Mouse (Mus musculus): ENCODE data around the gene Mrpl53. TPM values are rescaled to one million over a fixed set of nuclear protein-coding genes. Genes with fewer than 3 reads are reported as not detected.

Gene Mrpl53
- polyA plus RNA-seq, 1 experiment from 2014 or later = 151 TPM

DNA sequence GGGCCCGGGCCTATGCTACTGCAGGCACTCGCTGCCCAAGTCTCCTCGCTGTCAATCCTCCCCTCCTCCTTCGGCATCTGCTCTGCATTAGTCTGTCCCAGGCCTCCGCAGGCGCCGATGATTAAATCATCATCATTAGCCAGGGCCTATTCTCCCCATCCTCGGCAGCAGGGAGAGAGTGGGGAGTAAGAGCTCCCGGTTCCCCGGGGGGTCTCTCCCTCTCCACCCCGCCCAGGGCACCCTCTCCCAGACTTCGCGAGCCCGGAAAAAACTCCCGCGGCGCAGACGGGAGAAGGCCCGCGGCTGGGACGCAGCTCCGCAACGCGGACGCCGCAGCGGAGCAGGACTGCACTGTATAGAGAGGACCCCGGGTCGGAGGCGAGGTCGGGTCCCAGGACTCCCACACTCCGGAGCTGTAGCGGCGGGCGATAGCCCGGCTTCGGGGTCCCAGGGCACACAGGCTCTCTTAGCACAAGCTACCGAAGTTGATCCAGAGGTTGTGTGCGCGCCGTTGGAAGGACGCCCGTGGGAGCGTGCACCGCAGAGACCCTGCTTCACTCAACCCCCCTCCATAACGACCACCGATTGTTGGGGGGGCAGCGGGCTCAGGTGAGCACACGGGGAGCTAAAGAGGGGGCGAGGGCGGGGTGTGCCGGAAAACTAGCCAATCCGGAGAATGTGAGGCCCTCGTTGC lies 31.1 kb upstream of the Mrpl53 start, which contains the start of gene Pcgf1:
Gene Pcgf1, plus strand, starts transcription at position 240 of the 694 bp plus-strand sequence.
- Histone ChIP-seq H3K4me3 (peak within 1 kb of the TSS; percentile 79), H3K4me2 (peak within 1 kb of the TSS; percentile 97), H3K27ac (peak within 1 kb of the TSS; percentile 87), H3K9ac (peak within 1 kb of the TSS; percentile 84), H3K4me1 (peaks cover 21% of the 10 kb centered on the region), H3K36me3 (ENCODE audit: poor library complexity, severe bottlenecking) (peaks cover 29% of the 10 kb centered on the region), H3K9me3 (replicated peaks) (no peaks in the 10 kb centered on the region), H3K27me3 (peaks cover 51% of the 10 kb centered on the region)
- WGBS = under 1% methylated on average over 54 of the region's 54 CpGs
- peak; percentile 82 for ATAC-seq

DNA sequence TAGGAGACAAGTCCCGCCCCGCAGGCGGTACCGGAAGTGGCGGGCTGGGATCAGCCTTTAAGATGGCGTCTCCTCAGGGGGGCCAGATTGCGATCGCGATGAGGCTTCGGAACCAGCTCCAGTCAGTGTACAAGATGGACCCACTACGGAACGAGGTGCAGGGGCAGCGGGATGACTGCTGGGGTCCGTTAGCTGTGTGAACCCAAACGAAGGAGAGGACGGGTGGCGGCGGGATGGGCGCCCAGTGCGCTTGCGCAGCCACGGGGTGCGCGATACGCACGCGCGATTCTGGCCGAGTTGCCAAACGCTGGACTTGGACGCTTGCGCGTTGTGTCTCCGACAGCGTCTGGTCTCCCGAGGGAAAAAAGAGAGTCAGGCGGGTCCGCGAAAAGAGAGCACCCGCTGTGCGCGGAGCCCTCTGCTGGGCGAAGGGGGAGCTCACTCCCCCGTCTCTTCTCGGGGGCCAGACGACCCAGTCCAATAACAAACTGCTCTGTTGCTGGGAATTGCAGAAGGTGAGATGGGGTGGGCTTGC lies 30.4 kb upstream of the Mrpl53 start:
- under 1% methylated on average over 46 of the region's 46 CpGs for WGBS
- peak overlapping the region; percentile 97 for H3K4me2 ChIP-seq
- peak overlapping the region; percentile 79 for H3K4me3 ChIP-seq
- peaks cover 29% of the 10 kb centered on the region for H3K36me3 ChIP-seq (ENCODE audit: poor library complexity, severe bottlenecking)
- peak overlapping the region; percentile 84 for H3K9ac ChIP-seq
- peaks cover 21% of the 10 kb centered on the region for H3K4me1 ChIP-seq
- H3K9me3 ChIP-seq (replicated peaks) = no peaks in the 10 kb centered on the region
- H3K27ac ChIP-seq = peak overlapping the region; percentile 87
- ATAC-seq = peak; percentile 94
- H3K27me3 ChIP-seq = peaks cover 51% of the 10 kb centered on the region

DNA sequence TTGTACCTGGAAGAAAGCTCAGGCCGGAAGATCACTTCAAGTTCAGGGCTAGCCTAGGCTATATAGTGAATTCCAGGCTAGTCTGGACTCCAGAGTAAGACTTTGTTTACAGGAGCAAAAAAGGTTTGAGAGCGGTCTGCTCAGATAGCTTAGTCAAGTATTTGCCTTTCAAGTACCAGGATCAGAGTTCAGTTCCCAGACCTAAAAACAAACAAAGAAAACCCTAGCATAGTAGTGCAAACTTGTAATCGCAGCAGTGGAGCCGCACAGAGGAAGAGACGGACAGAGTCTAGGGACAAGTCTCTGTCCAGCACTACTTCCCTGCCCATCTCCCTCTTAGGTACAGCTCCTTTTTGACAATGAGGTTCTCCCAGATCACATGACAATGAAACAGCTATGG lies 28.6 kb upstream of the Mrpl53 start:
- WGBS = 94% methylated on average over 5 of the region's 5 CpGs
- no peak for ATAC-seq
- peaks cover 51% of the 10 kb centered on the region for H3K27me3 ChIP-seq
- H3K36me3 ChIP-seq (ENCODE audit: poor library complexity, severe bottlenecking) = peaks cover 29% of the 10 kb centered on the region
- no peak overlapping the region for H3K27ac ChIP-seq
- H3K4me1 ChIP-seq = peaks cover 21% of the 10 kb centered on the region
- H3K9me3 ChIP-seq (replicated peaks) = no peaks in the 10 kb centered on the region
- no peak overlapping the region for H3K4me3 ChIP-seq
- H3K4me2 ChIP-seq = 0 out of 2 replicates have a peak overlapping the region, but pooled peaks have one; percentile 97
- H3K9ac ChIP-seq = no peak overlapping the region

DNA sequence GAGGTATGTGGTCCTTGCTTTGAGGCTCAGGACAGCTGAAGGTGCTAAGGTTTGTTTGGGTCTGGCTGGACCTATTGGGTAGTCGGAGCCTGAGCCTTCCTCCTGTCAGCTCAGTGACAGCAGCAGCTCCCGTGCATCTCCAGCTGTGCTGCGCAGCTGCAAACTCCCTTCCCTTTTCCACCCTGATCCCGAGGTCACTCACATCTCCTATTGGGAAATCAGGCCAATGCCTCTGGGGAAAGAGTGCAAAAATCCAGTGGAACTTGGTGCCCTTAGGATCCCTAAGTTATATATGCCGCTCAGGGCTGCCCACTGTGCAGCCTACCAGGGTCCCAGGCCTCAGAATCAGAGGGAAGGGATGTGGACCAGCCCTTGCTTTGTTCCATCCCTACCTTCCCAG lies 25.3 kb upstream of the Mrpl53 start:
- Histone ChIP-seq H3K9me3 (replicated peaks) (no peaks in the 10 kb centered on the region), H3K27me3 (peaks cover 63% of the 10 kb centered on the region), H3K4me1 (peaks cover 19% of the 10 kb centered on the region), H3K36me3 (ENCODE audit: poor library complexity, severe bottlenecking) (peaks cover 29% of the 10 kb centered on the region), H3K27ac (no peak overlapping the region), H3K4me3 (no peak overlapping the region), H3K4me2 (no peak overlapping the region), H3K9ac (no peak overlapping the region)
- WGBS = 5% methylated on average over 5 of the region's 5 CpGs
- no peak for ATAC-seq

DNA sequence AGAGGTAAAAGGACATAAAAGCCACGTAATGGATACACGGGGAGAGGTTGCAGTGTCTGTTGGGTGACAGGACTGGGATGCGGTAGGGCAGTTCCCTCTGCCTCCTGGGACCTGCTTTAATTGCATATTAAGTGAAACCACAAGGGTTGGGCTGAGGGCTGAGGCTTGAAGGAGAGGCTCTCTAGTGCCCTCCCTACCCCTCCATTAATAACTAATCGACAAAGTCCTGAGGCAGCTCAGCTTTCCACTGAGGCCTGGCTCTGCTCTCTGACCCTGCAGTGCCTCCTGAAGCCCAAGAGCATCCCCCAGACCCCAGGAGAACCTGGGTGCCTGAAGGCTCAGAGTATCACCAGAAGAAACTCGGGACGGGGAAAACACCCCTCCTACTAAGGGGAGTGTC lies 24.4 kb upstream of the Mrpl53 start:
- H3K36me3 ChIP-seq (ENCODE audit: poor library complexity, severe bottlenecking) = peaks cover 29% of the 10 kb centered on the region
- H3K4me2 ChIP-seq = no peak overlapping the region
- 5% methylated on average over 6 of the region's 6 CpGs for WGBS
- no peak overlapping the region for H3K27ac ChIP-seq
- peaks cover 12% of the 10 kb centered on the region for H3K4me1 ChIP-seq
- no peak overlapping the region for H3K9ac ChIP-seq
- H3K9me3 ChIP-seq (replicated peaks) = no peaks in the 10 kb centered on the region
- H3K27me3 ChIP-seq = peaks cover 71% of the 10 kb centered on the region
- no peak for ATAC-seq
- no peak overlapping the region for H3K4me3 ChIP-seq

DNA sequence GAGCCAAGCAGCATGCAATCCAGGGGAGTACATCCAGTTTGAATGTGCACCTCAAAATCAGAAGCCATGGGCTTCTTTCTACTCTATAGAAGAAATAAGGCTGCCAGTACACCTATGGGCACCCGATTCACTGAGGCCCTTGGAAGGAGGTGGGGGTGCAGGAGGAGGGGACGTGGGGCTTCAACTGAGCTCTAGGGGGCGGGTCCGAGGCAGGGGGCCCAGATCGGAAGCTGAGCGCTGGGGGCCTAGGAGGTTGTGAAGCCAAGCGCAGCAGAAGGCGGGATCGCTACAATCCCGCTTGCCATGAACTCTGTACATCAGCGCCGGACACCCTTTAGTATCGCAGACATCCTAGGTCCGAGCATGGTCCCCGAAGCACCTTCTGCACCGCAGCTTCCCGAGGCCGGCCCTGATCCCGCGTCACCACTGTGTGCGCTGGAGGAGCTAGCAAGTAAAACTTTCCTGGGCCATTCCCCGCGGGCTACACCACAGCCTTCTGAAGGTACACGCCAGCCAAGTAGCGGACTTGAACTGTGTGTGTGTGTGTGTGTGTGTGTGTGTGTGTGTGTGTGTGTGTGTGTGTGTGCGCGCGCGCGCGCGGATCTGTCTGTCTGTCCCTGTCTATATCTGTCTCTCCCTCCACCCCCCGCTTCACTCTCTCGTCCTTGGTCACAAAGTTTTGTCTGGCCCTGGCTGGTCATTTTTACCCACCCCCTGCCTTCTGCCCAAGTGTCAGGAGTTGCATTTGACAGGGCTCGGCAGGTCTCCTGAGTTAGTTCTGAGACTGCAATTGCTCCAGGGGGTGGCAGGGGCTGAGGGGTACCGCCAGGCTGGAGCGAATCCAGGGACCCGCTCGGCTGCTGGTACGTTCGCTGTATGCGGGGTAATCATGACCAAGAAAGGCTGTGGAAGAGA lies 22.5 kb upstream of the Mrpl53 start, which contains the start of gene Lbx2:
Gene Lbx2, plus strand, starts transcription at position 247 of the 915 bp plus-strand sequence.
- H3K4me1 ChIP-seq = peaks cover 6% of the 10 kb centered on the region; the same call in 1 of the 2 replicates
- 2% methylated on average over 42 of the region's 42 CpGs for WGBS
- H3K9me3 ChIP-seq (replicated peaks) = no peaks in the 10 kb centered on the region
- H3K4me2 ChIP-seq = peak within 1 kb of the TSS; percentile 5; the same call in 1 of the 2 replicates
- no peak for ATAC-seq
- peaks cover 14% of the 10 kb centered on the region; the same call in 1 of the 2 replicates for H3K36me3 ChIP-seq (ENCODE audit: poor library complexity, severe bottlenecking)
- H3K27me3 ChIP-seq = peaks cover 88% of the 10 kb centered on the region
- H3K4me3 ChIP-seq = 0 out of 2 replicates have a peak within 1 kb of the TSS, but pooled peaks have one; percentile 4
- 0 out of 2 replicates have a peak within 1 kb of the TSS, but pooled peaks have one; percentile 16 for H3K9ac ChIP-seq
- no peak within 1 kb of the TSS for H3K27ac ChIP-seq

DNA sequence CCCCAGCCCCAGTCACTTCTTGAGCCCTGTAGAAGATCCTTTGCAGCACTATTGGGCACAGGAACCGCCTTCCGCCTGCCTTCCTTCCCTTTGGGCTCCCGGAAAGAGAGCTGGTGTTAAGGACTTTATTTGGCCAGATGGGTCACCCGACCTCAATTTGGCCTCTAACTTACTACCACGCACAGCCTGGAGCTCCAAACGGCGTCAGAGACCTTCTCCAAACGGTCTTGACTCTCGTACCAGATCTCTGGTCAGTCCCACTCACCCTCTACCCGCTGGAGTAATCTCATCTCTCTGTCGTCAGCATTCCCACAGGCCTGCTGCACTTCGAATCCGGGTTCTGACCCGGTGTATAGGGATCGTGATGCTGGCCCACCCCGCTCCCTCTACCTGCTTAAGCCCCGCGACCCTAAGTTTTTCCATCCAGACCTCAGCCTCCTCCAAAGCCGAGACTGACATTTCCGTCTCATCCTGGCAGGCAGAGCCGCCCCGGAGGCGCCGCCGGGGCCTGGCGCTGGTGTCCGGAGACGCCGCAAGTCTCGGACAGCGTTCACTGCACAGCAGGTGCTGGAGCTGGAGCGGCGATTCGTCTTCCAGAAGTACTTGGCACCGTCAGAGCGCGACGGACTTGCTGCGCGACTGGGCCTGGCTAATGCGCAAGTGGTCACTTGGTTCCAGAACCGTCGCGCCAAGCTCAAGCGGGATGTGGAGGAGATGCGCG lies 21.5 kb upstream of the Mrpl53 start:
- WGBS = under 1% methylated on average over 47 of the region's 47 CpGs
- Histone ChIP-seq H3K4me1 (peaks cover 6% of the 10 kb centered on the region; the same call in 1 of the 2 replicates), H3K9me3 (replicated peaks) (no peaks in the 10 kb centered on the region), H3K4me3 (peak overlapping the region; percentile 14; the same call in 1 of the 2 replicates), H3K9ac (no peak overlapping the region), H3K27ac (no peak overlapping the region), H3K27me3 (peaks cover 94% of the 10 kb centered on the region), H3K4me2 (peak overlapping the region; percentile 24), H3K36me3 (ENCODE audit: poor library complexity, severe bottlenecking) (0 out of 2 replicates have a peak, but pooled peaks cover 4% of the 10 kb centered on the region)
- no peak for ATAC-seq

DNA sequence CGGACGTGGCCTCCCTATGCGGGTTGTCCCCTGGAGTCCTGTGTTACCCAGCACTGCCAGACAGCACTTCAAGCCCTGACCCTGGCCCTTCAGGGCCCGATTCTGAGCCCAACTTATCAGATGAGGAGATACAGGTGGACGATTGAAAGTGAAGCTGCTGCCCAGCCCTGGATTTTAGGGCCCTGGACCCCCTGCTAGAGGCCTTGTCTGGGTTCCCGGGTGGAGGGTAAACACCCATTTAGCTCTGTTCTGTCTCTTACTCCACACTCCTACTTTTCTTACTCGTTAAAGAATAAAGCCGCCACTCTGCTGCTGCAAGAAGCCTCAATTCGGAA lies 20.9 kb upstream of the Mrpl53 start:
- H3K4me3 ChIP-seq = peak overlapping the region; percentile 14; the same call in 1 of the 2 replicates
- no peak overlapping the region for H3K9ac ChIP-seq
- H3K36me3 ChIP-seq (ENCODE audit: poor library complexity, severe bottlenecking) = no peaks in the 10 kb centered on the region
- H3K4me2 ChIP-seq = peak overlapping the region; percentile 24; the same call in 1 of the 2 replicates
- no peaks in the 10 kb centered on the region for H3K9me3 ChIP-seq (replicated peaks)
- ATAC-seq = no peak
- peaks cover 6% of the 10 kb centered on the region; the same call in 1 of the 2 replicates for H3K4me1 ChIP-seq
- WGBS = 4% methylated on average over 9 of the region's 9 CpGs
- H3K27me3 ChIP-seq = peaks cover 94% of the 10 kb centered on the region
- no peak overlapping the region for H3K27ac ChIP-seq

DNA sequence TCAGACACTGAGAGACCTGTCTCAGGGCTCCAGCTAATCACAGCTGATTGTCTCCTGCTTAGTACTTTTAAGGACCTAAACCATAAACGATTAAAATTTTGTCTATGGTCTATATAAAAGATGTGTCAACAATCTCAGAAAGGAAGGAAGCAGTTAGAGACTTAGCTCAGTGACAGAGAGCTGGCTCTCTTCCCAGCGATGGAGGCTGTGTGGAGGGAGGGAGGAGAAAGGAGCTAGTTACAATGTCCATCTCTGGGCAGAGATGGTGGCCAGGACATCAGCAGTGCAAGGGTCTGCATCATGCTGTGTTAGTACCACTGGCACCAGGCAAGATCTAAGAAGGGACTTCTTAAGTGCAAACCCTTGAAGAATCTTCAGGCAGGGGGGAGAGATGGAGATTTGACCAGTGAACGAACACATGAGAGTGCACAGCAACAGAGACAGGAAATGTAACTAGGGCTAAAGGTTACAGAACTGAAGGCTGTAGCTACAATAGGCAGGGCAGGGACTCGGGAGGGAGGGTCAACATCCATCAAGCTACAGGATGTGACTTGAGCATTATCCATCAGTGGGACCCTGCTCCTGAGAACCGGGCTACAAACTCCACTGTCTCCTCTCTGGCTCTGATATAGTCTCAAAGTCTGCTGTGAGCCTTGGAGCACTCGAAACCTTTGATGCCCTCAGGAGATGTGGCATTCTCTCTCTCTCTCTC lies 16.3 kb upstream of the Mrpl53 start:
- ATAC-seq = no peak
- Histone ChIP-seq H3K9me3 (replicated peaks) (no peaks in the 10 kb centered on the region), H3K4me3 (no peak overlapping the region), H3K9ac (no peak overlapping the region), H3K4me2 (no peak overlapping the region), H3K4me1 (no peaks in the 10 kb centered on the region; the same call in 1 of the 2 replicates), H3K27ac (no peak overlapping the region), H3K27me3 (peaks cover 58% of the 10 kb centered on the region), H3K36me3 (ENCODE audit: poor library complexity, severe bottlenecking) (no peaks in the 10 kb centered on the region)
- 53% methylated on average over 6 of the region's 6 CpGs for WGBS

DNA sequence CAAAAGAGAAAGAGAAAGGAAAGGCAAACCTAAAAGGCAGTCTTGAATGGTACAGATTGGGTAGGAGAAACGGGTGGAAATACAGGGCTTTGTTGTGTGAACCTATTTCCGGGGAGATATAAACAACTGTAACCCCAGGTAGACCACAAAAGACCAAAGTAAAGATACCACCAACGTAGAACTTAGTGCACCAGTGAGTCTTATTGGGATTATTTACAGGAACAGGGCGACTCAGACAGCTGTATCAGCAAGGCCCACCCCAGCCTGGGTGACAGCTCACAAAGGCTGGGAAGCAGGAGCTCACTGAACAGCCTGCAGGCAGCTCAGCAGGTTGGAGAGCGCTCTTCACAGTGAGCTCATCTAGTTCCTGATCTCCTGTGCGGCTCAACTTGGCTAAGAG lies 12.9 kb upstream of the Mrpl53 start:
- Histone ChIP-seq H3K9ac (no peak overlapping the region), H3K9me3 (replicated peaks) (no peaks in the 10 kb centered on the region), H3K36me3 (ENCODE audit: poor library complexity, severe bottlenecking) (no peaks in the 10 kb centered on the region), H3K4me3 (no peak overlapping the region), H3K27me3 (peaks cover 39% of the 10 kb centered on the region), H3K4me1 (0 out of 2 replicates have a peak, but pooled peaks cover 3% of the 10 kb centered on the region), H3K4me2 (no peak overlapping the region), H3K27ac (no peak overlapping the region)
- WGBS = 56% methylated on average over 6 of the region's 6 CpGs
- no peak for ATAC-seq

DNA sequence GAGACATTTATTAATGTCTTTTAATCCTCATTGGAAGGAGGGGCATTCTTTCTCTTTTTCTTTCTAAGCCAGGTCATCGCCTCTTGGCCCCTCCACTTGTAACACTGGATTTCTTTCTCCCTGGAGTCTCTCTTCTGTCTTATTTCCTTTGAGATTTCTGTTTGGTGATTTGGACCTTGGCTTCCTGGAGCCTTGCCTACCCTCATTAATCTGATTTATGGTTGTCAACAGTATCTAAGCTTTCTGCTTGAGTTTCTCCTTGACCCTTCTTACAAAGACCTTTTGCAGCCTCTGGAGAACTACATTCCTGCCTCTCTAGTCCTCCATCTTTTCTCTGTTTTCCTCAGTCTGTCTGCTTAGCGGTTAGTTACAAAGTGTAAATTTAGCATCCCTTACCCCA lies 10.4 kb upstream of the Mrpl53 start:
- 70% methylated on average over 2 of the region's 2 CpGs for WGBS
- no peak for ATAC-seq
- Histone ChIP-seq H3K4me1 (peaks cover 22% of the 10 kb centered on the region), H3K36me3 (ENCODE audit: poor library complexity, severe bottlenecking) (no peaks in the 10 kb centered on the region), H3K27ac (no peak overlapping the region), H3K9me3 (replicated peaks) (no peaks in the 10 kb centered on the region), H3K27me3 (peaks cover 24% of the 10 kb centered on the region), H3K4me2 (no peak overlapping the region), H3K4me3 (no peak overlapping the region), H3K9ac (no peak overlapping the region)

Measured in forebrain, embryonic 13.5 days (tissue).